ENCODE assay signal across 8 mouse cellular contexts in the genomic region with DNA sequence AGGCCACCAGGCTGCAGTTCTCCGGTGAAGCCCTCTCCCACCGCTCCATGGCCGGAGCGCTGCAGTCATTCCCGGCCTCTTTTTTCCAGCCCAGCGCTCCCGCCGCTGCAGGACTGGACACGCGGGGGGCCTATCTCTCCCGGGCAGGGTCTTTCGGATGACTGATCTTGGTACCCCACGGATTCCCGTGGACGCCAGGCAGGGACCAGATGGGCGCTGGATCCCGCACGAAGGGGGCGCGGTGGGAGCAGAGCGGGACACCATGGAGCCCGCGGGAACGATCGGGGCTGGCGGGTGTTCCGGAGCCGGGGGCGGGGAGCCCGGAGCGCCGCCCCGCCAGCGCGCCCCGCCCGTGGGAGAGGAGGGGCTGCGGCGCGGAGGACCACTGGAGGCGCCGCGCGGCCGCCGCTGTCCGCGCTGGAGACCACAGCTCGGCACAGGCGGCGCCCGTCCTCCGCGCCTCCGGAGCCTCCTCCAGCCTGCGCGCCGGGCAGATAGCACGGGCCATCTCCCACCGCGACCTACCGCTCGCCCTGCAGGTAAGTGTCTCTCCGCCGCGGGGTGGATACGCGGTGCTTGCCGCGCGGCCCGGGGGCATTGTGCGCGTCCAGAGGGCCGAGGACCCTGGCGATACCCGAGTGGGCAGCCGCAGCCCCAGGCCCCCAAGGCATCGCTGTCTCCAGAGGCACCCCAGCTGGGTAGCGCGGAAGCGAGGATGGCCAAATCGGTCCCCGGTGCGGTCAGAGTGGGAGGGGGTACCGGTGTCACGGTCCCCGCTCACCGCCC. TPM values are rescaled to one million over a fixed set of nuclear protein-coding genes. Genes with fewer than 3 reads are reported as not detected.
A peak's percentile ranks its signal among the peaks of the same experiment; 100 is the strongest.
DNase-seq lines count a peak whose midpoint lies in the region; ATAC-seq and TF ChIP-seq lines count a peak whose summit lies in the region.

A gene (plus strand): TSS at position 358 of the 786 bp plus-strand sequence.

- WGBS in forebrain, embryonic 12.5 days = under 1% methylated on average over 77 of the region's 89 CpGs
- under 1% methylated on average over 87 of the region's 89 CpGs for WGBS in heart, embryonic 14.5 days
- WGBS in liver, embryonic 12.5 days (ENCODE audit: insufficient replicate concordance) = under 1% methylated on average over 71 of the region's 89 CpGs

- peak within 1 kb of the TSS; percentile 83 for H3K4me2 ChIP-seq in forebrain, embryonic 12.5 days
- peak within 1 kb of the TSS; percentile 78 for H3K4me2 ChIP-seq in heart, embryonic 14.5 days (ENCODE audit: low read length)
- peak within 1 kb of the TSS; percentile 75 for H3K4me2 ChIP-seq in liver, embryonic 12.5 days

- TF ChIP-seq CTCF in brain, embryonic 14.5 days (IDR thresholded peaks at IDR 0.05; ENCODE audit: borderline replicate concordance, extremely low read depth, insufficient read depth, insufficient read length) = no peak

- peaks cover 28% of the 10 kb centered on the region for H3K27me3 ChIP-seq in forebrain, embryonic 12.5 days
- H3K27me3 ChIP-seq in heart, embryonic 14.5 days (ENCODE audit: control insufficient read depth, insufficient read depth, low read length) = peaks cover 13% of the 10 kb centered on the region
- peaks cover 72% of the 10 kb centered on the region for H3K27me3 ChIP-seq in liver, embryonic 12.5 days (replicated peaks)

- peak within 1 kb of the TSS; percentile 80 for H3K9ac ChIP-seq in forebrain, embryonic 12.5 days
- H3K9ac ChIP-seq in heart, embryonic 14.5 days (ENCODE audit: low read length) = peak within 1 kb of the TSS; percentile 79
- peak within 1 kb of the TSS; percentile 60 for H3K9ac ChIP-seq in liver, embryonic 12.5 days

- H3K36me3 ChIP-seq in forebrain, embryonic 12.5 days (replicated peaks) = no peaks in the 10 kb centered on the region
- H3K36me3 ChIP-seq in heart, embryonic 14.5 days (ENCODE audit: control insufficient read depth, insufficient read depth, low read length) = no peaks in the 10 kb centered on the region
- no peaks in the 10 kb centered on the region for H3K36me3 ChIP-seq in liver, embryonic 12.5 days

- ATAC-seq in forebrain, embryonic 12.5 days (ENCODE audit: low FRiP score) = peak; percentile 95
- peak; percentile 85 for ATAC-seq in heart, embryonic 14.5 days (ENCODE audit: insufficient number of reproducible peaks, insufficient read depth, low FRiP score, low read depth)
- ATAC-seq in liver, embryonic 12.5 days = peak; percentile 73

- TF ChIP-seq POLR2A in brain, embryonic 14.5 days (IDR thresholded peaks at IDR 0.05; ENCODE audit: borderline replicate concordance, extremely low read depth, insufficient read depth, insufficient read length, poor library complexity, severe bottlenecking) = peak; percentile 88

- H3K9me3 ChIP-seq in forebrain, embryonic 12.5 days = no peaks in the 10 kb centered on the region
- H3K9me3 ChIP-seq in heart, embryonic 14.5 days (ENCODE audit: control insufficient read depth, low read length) = no peaks in the 10 kb centered on the region
- no peaks in the 10 kb centered on the region for H3K9me3 ChIP-seq in liver, embryonic 12.5 days (replicated peaks)

- H3K27ac ChIP-seq in forebrain, embryonic 12.5 days = peak within 1 kb of the TSS; percentile 70
- 0 out of 4 replicates have a peak within 1 kb of the TSS, but pooled peaks of 1 of the 2 experiments have one; percentile 4 for H3K27ac ChIP-seq in heart, embryonic 14.5 days (replicated peaks in 1 of 2; ENCODE audit: control insufficient read depth in 1 of 2, insufficient read depth in 1 of 2, low read depth in 2 of 2, low read length in 2 of 2)
- no peak within 1 kb of the TSS for H3K27ac ChIP-seq in liver, embryonic 12.5 days

- DNase-seq in CD4-positive, CD25-positive, alpha-beta regulatory T cell, adult 2 months (ENCODE audit: low read depth, low spot score) = peak; percentile 44
- peak; percentile 88 for DNase-seq in brain, embryonic 14.5 days (ENCODE audit: low read depth)
- DNase-seq in kidney, postnatal 10 days = peak; percentile 88
- DNase-seq in neural tube, embryonic 10.5 days (ENCODE audit: extremely low spot score, low spot score) = peak; percentile 82
- DNase-seq in thymus, adult 18-20 months = peak; percentile 4 to 6

- H3K4me1 ChIP-seq in forebrain, embryonic 12.5 days = peaks cover 14% of the 10 kb centered on the region
- peaks cover 2 to 6% of the 10 kb centered on the region in 2 experiments; a peak in 3 of 4 replicates for H3K4me1 ChIP-seq in heart, embryonic 14.5 days (ENCODE audit: control insufficient read depth in 2 of 2, insufficient read depth in 2 of 2, low read length in 2 of 2)
- H3K4me1 ChIP-seq in liver, embryonic 12.5 days = 0 out of 2 replicates have a peak, but pooled peaks cover 13% of the 10 kb centered on the region

- H3K4me3 ChIP-seq in forebrain, embryonic 12.5 days (replicated peaks) = peak within 1 kb of the TSS; percentile 89
- H3K4me3 ChIP-seq in heart, embryonic 14.5 days (ENCODE audit: control insufficient read depth in 1 of 2, insufficient read depth in 1 of 2, low read depth in 1 of 2, low read length in 2 of 2) = peak within 1 kb of the TSS; percentile 71 to 82
- peak within 1 kb of the TSS; percentile 62 for H3K4me3 ChIP-seq in liver, embryonic 12.5 days

RNA-seq across cellular contexts. Expression of the gene that starts here (rescaled TPM):
- polyA plus RNA-seq in brain, embryonic 14.5 days (2012; rRNA removed) = 13.2 and 18.4 TPM in 2 replicates
- polyA plus RNA-seq in forebrain, embryonic 12.5 days (2016; fragmentation: Nextera tagmentation; extraction: Ambion mirVana) = 14.3 and 17.0 TPM in 2 replicates
- 3.5 and 5.9 TPM in 2 replicates for polyA plus RNA-seq in heart, embryonic 14.5 days (2014; fragmentation: Nextera tagmentation; extraction: Ambion mirVana)
- 1.5 and 1.9 TPM in 2 replicates for polyA plus RNA-seq in liver, embryonic 12.5 days (2016; fragmentation: Nextera tagmentation; extraction: Ambion mirVana)

Comparison
In these comparisons a context has a peak if more than half of its experiments do, and no peak if none do; other contexts are left out.
1. DNase-seq: peak in every context shown above with its lines; median percentile 88 in brain, embryonic 14.5 days; 88 in kidney, postnatal 10 days; 82 in neural tube, embryonic 10.5 days; 44 in CD4-positive, CD25-positive, alpha-beta regulatory T cell, adult 2 months; 5 in thymus, adult 18-20 months.